Mouse (Mus musculus) fat pad, adult 2 months (tissue): ENCODE measurements around the gene Mcmbp.
"Not testable (repeated sequence)": the region's sequence is repeated elsewhere in the genome, so short reads cannot be mapped to it uniquely, and the experiment has no call there.

Experiments used
- DNase-seq: peaks from one replicate; pipeline ENCODE4 v3.0.0-alpha.2; 2011; ENCODE audit warnings: low read depth, low spot score; ENCODE audit errors: extremely low read depth

The Mcmbp gene

DNA sequence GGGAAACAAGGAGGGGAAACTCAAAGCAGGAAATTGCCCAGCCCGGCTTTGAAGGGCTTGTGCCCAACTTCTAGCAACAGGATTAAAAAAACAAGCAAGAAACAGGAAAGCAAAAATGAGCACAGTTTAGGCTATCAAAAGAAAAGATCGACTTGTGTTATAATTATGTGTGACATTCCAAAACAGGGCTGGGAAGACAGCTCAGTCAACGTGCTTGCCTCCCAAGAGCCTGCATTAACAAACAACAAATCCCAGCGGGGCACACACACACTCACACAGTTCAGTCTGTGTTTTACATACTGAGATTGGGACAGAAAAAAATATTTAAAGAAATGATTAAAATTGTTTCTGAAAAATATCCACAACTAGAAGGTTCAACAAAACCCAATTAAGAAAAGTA lies 22.3 kb downstream of the Mcmbp start:
- no peak for DNase-seq

DNA sequence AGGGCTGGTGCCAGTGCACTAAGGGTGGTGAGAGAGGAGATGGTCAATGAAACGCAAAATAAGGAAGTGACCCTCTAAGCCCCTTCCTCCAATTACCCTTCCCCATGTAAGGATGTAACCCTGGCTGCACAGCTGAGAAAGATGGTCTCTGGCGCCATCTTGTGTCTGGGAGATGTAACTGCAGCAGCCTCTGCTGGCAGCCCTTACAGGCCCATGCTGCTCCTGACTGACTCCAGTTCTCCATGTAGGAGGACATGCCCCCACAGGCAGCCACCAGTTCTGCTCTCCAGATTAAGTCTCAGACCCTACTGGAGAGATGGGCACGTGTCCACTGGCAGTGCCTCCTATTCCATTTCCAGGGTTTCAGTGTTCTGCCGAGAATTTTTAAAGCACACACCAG lies 34.6 kb downstream of the Mcmbp start:
- no peak for DNase-seq

DNA sequence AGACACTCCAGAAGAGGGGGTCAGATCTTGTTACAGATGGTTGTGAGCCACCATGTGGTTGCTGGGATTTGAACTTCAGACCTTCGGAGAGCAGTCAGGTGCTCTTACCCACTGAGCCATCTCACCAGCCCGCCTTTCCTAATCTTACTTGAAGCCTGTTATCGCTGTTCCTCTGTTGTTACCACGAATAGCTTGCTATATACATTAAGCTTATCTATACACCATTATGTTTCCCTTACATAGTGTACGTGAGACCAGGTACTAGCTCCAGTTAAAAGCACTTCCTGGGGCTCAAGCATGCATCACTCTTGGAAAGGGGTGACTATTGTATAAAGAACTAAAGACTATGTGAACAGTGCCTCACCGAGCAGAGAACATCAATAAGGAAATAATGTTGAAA lies 40.3 kb downstream of the Mcmbp start:
- DNase-seq: not testable (repeated sequence)

DNA sequence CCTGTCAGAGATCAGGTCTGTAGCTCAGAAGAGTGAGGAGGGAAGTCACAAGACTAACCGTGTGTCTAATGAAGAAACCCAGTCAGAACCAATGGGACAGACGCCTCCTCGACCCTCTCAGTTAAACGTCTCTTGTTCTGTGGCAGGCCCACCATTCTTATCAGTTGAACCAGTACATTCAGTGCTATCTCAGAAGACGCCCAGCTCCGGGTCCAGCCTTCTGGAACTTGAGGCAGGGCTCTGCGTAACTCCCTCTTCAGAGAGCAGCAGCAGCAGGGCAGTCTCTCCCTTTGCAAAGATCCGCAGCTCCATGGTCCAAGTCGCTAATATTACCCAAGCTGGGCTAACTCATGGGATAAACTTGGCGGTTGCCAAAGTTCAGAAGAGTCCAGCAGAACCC lies 45.4 kb downstream of the Mcmbp start:
- DNase-seq: no peak

DNA sequence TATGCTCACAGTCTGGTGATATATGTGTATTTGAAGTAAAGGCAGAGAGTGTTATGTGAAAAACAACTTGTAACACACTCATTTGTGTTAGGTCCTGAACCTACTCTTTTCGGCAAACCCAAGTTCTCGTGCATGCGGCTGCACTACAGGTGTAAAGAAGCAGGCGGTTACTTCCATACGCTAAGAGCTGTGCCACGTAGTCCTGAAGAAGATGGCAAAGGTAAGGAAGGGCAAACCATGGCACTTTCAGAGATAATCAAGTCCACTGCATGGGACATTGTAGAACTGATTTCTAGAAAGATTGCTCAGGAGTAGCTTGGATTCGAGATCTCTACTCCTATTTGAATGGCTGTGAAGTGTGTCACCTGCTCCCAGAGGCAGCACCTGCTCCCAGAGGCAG lies 48.1 kb downstream of the Mcmbp start:
- no peak for DNase-seq

DNA sequence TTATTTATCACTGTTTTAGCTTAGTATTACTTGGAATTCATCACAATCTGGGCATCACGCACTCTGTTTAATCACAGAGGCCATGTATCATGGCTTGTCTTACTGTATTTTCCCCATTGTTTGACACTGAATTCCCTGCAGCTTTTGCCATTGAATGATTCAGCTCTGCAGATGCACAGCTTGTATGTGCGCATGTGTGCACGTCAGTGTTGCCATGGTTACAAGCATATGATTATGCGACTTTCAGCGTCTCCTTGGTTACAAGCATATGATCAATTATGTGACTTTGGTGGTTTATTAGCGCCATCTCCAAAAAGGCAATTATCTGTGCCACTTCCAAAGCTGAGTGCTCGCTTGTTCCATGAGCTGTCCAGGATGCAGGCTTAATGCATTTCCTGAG lies 49.5 kb downstream of the Mcmbp start:
- DNase-seq: no peak

DNA sequence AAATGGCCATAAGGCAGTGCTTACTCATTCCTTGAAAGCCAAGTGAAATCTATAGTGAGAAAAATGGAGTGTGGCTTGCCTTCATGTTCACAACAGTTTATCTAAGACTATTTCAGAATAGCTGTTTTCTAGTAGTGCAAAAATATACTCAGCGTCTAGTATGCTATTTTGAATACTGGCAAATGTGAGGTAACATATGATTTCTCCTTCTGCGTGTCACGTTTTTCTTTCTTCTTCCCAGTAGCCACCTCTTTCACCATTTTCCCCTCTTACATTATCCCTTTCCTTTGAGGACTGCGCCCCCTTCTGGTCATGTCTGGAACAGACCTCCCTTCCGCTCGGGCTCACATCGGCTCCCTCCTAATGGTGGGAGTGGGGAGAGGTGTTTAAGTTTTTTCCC lies 50.2 kb downstream of the Mcmbp start:
- no peak for DNase-seq

DNA sequence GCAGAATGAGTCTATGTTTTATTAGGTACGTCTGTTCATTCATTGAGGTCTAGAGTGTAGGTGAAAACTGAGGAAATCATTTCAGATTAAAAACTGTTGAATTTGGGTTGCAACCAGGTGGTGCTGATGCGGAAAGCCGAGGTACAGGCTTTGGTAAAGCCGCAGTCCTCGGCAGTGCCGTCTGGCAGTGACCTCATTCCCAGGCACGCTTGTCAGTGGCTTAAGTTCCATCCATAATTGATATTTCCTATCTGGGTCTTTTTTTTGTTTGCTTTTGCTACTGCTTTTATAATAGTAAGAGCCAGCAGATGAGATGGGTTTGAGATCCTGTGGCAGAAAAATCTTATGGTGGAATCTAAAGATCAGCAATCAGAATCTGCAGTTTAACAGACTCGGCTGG lies 50.9 kb downstream of the Mcmbp start:
- no peak for DNase-seq

DNA sequence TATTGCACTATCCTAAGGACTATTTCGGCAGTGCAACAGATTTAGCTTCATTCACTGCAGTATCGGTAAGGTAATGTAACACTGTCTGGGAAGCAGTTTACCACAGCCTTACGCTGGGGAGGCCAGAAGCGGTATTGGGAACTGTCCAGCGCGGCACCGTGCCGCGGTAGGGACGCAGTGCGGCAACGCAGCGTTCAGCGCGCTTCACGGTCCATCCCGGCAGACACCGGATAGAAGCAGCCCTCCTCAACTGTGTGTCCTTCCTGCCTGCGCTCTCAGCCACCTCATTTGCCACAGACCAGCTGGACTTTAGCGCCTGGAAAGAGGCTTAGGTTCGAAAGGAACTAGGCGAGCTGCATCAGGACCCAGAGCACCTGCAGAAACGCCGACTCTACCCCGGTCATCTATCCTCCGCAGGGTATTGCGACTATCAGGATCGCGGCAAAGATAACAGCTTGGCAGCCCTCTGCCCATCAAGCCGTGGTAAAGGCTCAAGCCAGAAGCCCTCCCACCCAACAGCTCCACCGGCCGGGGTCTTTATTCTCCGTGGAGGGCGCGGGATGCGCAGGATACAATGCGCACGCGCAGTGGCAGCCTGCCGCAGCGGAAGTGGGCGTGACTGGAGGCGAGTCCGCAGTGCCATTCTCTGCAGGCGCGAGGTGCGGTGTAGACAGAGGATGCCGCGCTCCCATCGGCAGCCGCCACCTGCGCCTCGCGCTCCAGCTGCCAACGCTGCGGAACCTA lies 52.3 kb downstream of the Mcmbp start:
- no peak for DNase-seq

DNA sequence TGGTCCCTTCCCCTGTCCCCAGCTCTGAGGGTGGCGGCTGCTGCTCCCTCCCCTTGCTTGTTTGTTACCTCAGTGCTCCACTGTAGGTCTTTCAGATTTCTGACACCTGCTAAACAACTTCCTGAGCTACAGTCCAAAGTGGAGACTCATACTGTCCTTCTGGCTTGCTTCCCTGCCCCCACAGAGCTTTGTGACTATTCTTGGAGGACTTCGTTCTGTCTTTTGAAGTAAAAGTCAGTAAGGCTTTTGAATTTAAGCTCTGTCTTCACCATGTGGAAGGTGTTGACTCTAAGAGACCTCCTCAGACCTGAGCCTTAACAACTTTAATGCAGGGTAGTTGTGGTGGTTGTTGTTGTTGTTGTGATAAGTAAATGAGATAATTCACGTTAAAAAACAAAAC lies 61.7 kb downstream of the Mcmbp start:
- DNase-seq: no peak

DNA sequence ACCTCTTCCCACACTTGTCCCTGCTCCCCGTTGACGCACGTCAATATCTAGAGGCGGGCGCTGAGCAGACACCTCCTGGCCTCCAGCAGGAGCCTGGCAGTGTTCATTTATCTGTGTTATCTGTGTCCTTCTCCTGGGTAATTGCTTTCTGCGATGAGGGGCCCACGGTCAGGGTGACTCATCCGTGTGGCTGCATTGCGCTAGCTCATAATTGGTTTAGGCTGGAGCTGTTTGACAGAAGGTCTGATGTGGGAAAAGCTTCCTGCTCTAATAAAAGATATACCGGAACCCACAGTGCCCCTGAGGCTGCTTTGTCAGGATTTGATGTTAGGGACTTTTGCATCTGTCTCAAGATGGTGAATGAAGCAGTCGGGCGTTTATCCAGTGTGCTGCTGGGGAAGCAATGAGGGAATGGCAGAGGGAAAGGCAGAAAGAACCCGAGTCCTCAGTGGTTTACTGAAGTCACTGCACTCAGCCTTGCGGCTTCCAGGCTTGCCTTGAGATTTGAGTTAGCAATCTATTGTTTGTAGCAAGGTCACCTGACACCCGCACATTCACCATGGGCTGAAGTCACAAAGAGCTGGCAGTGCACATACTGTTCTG lies 67.8 kb downstream of the Mcmbp start:
- no peak for DNase-seq

DNA sequence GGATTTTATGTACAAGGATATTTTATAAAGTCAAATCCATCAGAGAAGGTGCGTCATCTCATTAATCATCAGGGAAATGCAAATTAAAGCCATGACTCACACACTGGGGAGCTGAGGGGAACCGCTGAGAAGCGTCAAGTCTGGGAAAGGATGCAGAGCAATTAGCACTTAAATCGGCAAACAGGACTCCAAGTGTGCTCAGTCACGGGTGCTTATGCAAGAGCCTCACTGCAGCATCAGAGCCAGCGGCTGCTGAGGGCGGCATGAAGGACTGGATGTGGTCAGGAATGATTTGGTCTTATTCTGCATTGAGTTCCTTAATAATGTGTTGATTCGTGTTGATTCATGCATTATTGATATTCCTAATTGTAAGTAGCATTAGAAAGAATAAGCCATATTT lies 68.3 kb downstream of the Mcmbp start:
- DNase-seq: no peak

DNA sequence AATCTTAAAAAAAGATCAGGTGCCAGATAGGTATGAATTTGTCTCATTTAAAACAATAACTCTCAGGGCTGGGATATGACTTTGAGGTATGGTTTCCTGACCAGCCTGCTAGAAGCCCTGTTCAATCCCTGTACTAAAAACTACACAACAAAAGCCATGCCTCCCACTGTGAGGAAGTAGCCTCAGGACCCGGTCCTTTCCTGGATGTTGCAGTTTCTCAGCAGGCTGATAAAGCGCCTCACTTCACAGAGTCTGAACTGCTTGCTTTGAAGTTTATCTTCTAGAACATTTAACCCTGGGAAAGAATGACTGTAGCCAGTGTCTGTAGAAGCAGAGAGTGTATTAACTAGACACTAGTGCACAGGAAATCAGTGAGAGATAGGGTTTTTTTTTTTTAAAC lies 71.5 kb downstream of the Mcmbp start:
- DNase-seq: no peak

DNA sequence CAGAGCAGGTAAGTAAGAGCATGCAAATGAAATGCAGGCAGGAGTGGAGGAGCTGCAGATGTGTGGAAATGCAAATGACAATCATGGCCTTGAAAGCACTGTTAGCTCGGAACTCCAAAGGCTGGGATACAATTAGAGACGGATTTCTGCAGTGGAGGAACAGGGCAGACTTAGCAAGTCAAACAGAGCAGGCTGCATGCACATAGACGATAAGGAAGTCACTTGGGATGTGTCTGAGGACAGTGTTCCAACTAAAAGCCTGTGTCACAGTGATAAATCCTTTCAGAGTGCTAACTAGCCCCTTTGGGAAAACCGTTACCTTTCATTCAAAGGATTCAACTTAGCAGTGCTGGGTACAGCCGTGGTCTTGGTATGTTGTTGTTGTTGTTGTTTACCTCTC lies 72.5 kb downstream of the Mcmbp start:
- no peak for DNase-seq

DNA sequence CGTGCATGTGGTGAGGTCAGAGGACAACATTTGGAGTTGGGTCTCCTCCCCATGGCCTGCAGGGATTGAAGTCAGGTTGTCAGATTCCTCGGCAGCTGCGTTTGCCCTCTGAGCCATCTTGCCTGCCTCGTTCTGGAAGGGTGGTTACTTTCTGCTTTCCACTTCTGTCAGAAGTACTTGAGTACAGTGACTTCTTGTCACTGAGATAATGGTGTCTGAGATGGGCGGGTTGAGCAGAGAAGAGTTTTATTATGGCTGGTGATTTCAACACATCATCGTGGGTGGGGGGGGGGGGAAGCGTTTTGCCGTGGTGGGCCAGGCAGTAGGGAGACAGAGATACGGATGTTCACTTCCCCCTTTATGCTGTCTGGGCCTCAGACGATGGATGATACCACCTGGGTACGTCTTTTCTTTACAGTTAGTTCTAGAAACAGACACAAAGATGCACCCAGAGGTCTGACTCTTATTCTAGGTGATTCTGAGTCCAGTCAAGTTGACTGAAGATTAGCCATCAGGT lies 75.4 kb downstream of the Mcmbp start:
- no peak for DNase-seq

DNA sequence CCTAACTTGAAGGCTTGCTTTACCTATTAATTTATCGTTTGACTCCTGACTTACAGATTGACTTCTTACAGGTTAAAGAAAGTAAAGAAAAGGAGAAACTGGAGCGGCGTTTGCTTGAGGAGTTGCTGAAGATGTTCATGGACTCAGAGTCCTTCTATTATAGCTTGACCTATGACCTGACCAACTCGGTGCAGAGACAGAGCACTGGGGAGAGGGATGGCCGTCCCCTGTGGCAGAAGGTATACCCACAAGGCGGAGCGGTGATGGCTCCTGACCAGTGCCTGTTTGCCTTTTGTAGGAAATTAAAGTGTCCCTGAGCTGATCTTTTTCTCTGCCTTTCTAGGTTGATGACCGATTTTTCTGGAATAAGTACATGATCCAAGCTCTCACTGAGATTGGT lies 76.4 kb downstream of the Mcmbp start:
- DNase-seq: no peak

DNA sequence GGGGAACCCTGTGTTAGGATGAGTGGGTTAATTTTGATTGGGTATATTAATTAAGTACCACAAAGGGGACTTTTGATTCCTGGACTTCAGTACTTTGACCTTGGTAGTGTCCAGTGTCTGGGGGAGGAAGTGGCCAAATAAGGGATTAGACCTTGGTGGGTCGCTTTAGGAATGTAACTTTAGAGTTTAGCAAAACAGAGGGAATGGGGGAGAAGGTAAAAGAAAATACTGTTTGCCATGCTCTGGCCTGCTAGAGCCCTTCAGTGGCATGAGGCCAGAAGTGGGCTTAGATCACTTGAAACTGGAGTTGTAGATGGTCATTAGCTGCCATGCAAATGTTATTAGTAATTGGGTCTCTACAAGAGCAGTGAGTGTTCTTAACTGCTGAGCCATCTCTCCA lies 83.3 kb downstream of the Mcmbp start:
- DNase-seq: no peak
